Mouse (Mus musculus): Measurements from ENCODE around the gene Ciao2b.
"Not testable (repeated sequence)": the region's sequence is repeated elsewhere in the genome, so short reads cannot be mapped to it uniquely, and the experiment has no call there.

Ciao2b gene

DNA sequence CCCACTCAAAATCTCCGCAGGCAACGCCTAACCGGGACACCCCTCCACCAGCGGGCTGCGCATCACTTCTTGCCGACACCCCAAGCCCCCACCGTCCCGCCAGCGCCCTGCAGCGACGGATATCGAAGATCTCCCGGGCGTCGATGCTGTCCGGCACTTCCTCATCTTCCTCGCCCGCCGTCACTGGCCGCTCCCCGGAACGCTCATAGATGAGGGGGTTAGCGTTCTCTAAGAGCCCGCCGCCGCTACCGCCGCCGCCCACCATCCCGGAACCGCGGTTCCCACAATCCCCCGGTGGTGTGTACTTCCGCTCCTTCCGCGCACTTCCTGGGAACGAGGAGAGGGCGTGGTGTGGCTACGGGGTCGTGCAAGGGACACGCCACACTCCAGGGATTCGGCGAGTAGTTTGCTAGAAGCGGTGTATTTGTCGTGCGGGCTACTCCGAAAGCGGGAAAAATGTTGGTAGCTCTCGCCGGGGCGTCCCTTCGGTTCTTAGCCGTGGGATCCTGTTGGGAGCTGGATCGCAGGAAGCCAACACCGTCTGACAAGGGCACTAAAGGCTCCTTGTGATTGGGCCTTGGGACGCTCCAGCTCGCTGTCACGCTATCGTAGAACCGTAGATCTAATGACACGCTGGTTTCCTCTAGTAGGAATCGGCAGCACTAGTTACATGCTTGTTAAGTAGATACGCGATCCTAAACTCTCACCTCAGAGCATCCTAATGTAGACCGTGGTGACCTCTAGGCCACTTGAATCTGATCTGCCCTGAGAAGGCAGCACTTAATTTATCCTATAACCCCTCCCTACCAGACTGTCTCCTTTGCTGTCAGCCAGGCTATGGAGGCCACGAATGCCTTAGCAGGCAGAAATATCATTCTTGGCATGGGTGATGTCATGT, at the start of gene Ciao2b:
TSS of gene Ciao2b (minus strand) at position 540 of the 898 bp plus-strand sequence.
- DNase-seq (ENCODE audit: low read depth, low spot score): peak; percentile 73

DNA sequence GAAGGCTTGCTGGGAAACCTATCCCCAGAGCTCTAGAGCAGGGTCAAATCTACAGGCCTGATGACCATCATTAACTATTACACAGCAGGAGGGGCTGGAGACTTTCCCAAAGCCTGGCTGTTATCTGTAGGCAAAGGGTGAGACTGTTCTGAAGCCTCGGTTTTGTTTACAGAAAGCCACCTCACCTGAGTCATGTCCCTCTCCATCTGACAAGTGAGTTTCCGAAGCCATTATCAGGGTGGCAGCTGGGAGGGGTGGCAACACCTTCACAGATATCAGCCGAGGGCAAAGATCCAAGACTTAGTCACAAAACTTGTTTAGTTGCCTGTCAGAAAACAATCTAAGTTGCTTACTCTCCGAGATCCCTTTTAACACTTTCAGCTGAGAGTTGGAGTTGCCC, 46.7 kb upstream of the Ciao2b start:
- no peak for DNase-seq (ENCODE audit: low read depth, low spot score)

DNA sequence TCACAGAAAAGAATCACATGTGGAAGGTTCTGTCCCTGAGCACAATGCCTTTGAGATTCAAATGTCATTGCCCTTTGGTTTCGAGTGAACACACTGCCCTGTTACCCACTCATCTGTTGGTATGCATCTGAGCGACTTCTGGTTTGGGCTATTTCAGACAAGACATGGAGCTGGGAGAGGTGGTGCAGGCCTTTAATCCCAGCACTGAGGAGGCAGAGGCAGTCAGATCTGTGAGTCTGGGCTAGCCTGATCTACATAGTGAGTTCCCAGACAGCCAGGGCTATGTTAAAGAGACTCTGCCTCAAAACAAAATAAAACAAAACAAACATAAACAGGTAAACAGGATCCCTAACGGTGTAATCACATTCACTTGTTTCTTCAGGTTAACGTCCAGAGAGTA, 13.8 kb upstream of the Ciao2b start:
- DNase-seq (ENCODE audit: low read depth, low spot score): no peak

DNA sequence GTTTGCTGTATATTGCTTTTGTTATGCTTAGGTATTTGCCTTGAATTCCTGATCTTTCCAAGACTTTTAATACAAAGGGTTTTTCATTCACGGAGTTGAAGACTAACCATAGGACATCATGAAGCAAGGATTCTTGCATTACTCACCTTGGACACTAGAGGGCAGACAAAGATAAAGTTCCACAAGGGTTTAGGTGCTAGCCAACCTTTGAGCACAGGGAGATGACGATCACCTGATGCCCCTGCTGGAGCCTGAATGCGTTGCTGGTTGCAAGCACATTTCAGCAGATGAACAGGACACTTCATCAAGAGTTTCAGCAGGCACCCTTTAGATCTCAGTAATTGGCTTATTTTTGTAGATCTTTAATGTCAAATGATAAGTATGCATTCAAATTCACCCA, 13.2 kb upstream of the Ciao2b start:
- peak; percentile 74 for DNase-seq (ENCODE audit: low read depth, low spot score)

DNA sequence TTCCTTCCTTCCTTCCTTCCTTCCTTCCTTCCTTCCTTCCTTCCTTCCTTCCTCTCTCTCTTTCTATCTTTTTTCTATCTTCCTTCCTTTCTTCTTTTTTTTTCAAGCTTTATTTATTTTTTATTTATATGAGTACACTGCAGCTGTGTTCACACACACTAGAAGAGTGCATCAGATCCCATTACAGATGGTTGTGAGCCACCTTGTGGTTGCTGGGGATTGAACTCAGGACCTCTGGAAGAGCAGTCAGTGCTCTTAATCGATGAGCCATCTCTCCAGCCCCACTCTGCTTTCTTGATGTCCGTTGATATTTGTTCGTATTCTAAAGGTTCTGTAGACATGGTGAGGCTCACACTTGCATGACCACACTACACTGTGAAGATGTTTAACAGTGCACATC, 2.4 kb upstream of the Ciao2b start:
- not testable (repeated sequence) for DNase-seq (ENCODE audit: low read depth, low spot score)

DNA sequence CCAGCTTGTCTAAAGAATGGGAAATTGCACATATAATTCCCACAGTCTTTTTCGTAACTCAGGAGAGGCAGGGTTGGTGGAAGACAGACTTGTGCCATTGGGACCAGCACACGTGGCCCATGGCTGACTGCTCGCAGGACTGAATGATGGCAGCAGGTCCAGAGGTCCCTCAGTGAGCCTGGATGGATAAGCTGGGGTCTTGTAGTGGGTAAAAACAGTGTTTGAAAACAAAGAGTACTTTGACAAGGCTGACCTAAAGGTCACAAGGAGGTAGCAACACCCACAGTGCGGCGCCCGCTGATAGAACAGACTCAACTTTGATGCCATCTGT, 524 bp upstream of the Ciao2b start:
- DNase-seq (ENCODE audit: low read depth, low spot score): no peak

DNA sequence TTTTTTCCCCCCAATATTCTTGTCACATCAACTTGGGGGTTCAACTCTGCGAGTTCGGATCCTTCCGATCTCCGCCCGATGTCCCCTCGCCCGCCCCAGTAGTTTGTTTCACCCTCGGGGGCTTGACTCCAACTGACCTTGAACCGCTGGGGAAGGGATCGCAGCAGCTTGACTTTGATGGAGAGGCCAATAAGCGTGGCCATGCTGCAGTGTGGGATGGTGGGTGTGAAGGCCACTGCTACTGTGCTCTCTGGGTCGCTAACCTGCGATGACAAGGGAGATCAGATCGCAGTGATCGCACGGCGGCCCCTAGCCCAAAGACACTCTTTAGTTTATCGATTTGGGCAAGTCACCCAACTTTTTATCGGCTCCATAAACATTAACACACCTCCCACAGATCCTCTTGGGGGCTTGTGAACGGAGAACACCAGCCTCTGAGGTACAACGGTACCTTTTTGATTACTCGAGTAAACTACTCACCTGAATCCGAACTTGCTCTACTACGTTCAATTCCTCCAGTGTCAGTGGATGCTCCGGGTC, 864 bp downstream of the Ciao2b start:
- DNase-seq (ENCODE audit: low read depth, low spot score): no peak

DNA sequence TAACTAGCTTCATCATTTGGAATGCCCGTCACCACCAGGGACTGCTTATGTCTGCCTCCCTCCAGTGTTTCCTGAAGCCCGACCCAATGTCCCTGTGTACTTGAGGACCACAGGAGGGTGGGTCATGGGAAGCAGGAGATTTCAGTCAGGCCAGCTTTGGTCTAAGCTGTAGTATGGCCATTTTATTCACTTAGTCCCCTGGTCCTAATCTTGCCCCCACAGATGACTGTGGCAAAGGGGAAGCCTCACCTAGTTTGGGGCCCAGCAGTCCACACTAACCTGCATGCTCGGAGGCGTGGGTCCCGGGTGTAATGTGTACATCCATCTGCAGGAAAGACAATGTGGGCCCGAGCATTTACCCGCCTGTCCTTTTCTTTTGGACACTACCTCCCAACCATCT, 1.5 kb downstream of the Ciao2b start:
- DNase-seq (ENCODE audit: low read depth, low spot score): no peak

DNA sequence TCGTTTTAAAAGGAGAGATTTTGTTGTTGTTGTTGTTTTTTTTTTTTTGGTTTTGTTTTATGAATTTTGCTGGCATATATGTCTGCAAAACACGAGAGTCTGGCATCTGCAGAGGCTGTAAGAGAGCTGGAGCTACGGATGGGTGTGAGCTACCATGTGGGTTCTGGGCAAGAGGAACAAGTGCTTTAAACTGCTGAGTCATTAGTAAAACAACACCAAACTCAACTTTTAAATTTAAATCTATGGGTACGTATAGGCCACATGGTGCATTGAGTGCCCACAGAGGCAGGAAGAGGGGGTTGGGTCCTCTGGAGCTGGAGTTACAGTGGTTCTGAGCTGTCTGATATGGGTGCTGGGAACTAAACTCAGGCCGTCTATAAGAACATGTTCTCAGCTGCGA, 3.8 kb downstream of the Ciao2b start:
- DNase-seq (ENCODE audit: low read depth, low spot score): no peak

DNA sequence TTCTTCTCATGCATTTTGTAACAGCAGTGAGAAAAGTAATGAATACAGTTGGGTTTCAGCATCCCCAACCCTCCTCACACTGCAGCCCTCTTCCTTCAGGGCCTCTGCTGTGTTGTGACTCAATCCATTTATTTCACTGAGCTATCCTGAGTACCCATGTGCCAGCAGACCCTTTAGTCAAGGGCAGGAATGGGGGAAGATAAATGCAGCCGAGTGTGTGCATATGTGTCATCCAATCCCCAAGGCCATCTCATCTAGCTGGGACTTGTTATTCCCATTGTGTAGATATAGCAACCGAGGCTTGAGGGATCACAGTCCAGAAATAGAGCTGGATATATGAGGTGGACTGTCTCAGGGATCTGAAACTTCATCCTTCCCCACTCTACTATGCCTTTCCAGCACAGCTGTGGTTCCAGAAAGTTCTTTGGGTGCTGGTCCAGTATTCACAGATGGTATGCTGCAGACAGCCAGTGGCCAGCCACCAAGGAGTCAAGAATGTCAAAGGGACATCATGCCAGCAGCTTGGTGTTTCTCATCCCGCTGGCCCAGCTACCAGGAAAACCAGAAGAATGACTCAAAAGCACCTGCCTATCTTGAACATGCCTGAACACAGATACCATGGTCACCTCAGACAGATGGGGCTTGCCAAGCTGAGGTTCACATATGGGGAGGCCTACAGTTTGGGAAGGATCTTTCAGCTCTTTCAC, 6.6 kb downstream of the Ciao2b start:
- DNase-seq (ENCODE audit: low read depth, low spot score): no peak

DNA sequence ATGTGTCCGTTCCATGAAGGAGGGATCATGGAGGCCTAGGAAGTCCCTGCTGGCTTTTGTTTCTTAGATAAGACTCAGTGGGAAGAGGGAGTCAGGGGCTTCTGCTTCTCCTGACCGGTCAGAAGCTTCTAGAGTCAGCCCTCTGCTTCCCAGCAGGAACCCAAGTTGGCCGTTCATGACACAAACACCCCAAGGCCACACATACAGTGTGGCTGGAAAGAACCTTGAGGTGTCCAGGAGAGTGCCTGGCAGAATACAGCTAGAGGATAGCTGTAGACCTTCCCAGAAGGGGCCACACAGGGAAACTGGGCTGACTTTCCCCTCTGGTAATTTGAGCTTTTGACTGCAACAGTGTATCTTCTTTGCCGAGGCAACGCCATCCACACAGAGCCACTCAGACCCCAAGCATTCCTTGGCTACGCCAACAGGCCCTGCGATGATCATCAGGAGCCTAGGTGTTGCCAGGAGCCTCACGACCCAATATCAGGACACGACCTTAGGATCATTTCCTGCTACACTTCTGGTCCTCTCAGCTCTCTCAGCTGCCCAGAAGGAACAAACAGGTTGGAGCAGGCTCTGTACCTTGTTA, 8.5 kb downstream of the Ciao2b start:
- DNase-seq (ENCODE audit: low read depth, low spot score): no peak

DNA sequence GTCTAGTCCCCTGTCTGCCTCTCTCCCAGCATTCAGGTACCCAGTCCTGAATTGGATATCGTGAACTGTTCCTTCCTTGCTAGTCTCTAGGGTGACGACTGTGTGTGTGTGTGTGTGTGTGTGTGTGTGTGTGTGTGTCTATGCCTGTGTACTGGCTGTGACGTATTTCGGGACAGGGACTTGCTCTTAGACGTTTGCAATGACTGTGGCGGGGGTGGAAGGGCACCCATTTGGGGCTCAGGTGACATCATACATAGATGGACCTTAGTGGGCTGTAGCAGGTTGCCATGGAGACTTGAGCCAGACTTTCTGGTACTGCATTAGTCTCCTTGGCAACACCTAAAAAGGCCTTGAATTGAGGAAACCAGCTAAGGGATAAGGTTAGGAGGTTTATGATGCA, 9.3 kb downstream of the Ciao2b start:
- DNase-seq (ENCODE audit: low read depth, low spot score): no peak

DNA sequence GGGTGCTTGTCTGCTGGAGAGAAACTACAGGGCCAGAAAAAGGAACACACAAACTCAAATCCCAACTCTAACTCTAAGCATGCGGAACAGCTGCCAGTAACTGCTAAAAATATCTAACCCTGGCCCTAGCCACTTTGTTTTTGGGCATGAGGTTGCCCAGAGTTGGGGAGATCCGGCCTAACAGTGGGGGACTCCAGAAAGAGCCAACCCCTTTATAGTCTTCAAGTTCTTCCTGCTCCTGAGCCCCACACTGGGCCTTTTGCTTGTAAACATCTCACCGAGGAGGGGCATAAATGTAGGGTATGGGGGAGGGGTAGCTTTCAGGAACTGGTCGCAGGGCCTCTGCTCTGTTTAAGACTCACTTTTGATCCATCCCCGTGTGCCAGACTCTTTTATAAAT, 9.8 kb downstream of the Ciao2b start:
- no peak for DNase-seq (ENCODE audit: low read depth, low spot score)

DNA sequence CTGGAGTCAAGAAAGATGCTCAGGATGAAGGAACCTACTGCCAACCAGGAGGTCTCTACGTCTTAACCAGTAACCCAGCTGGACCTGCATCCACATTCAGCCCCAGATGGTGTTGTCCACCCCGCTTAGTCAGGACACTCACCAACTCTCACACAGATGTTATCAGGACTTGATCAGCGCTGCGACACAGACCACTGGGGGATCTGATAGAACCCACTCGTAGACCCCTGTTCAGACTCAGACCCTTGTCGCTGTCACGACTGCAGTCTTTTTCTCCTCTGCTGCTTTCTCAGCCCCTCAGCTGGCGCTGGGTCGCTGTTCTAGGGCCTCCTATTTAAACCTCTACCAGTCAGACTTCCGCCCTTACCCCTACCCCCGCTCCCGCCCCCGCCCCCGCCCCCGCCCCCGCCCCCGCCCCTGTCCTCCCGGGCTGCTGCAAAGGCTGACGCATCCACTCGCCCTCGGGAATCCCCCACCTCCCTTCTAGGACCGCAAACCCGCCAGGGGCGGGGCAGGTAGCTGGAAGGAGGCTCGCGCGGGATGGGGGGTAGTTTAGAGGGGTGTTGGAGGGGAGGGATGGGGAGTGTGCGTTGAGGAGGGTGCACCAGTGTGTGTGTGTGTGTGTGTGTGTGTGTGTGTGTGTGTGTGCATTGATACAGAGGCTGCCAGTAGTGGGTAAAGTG, 10.6 kb downstream of the Ciao2b start, which contains the start of gene Rrad:
TSS of gene Rrad (minus strand) at position 347 of the 683 bp plus-strand sequence.
- DNase-seq (ENCODE audit: low read depth, low spot score): no peak

DNA sequence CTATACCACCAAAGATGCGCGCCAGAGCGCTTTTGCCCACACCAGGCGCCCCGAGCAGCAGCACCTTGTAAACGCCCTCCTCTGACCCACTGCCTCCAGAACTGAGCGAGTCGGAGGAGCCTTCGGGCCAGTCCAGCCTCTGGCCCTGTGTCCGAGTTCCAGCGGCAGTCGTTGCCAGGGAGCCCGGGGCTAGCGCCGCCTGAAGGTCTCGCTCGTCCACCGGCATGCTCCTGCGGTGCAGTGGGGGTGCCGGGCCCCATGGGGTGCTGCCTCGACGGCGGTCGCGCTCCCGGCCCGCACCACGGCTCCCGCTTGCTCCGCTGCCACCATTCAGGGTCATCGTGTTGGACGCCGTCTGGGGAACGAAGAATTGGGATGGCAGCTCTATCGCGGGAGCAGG, 11.2 kb downstream of the Ciao2b start:
- DNase-seq (ENCODE audit: low read depth, low spot score): no peak

DNA sequence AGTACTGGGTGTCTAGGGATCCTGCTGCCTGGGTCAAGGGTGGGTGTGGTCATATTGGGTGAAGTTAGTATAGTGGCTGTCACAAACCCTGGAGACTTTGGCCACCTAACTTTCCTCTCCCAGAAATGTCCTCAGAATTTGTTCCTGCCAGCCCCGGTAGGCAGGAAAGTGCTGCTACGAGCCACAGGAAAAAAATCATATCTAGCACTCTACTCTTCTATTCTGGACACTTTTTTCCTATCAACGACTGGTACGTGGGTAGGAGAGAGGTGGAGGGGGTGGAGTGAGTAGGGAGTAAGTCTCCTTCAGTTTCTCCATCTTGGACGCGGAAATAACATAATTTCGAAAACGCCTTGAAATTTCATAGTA, 11.7 kb downstream of the Ciao2b start:
- no peak for DNase-seq (ENCODE audit: low read depth, low spot score)

DNA sequence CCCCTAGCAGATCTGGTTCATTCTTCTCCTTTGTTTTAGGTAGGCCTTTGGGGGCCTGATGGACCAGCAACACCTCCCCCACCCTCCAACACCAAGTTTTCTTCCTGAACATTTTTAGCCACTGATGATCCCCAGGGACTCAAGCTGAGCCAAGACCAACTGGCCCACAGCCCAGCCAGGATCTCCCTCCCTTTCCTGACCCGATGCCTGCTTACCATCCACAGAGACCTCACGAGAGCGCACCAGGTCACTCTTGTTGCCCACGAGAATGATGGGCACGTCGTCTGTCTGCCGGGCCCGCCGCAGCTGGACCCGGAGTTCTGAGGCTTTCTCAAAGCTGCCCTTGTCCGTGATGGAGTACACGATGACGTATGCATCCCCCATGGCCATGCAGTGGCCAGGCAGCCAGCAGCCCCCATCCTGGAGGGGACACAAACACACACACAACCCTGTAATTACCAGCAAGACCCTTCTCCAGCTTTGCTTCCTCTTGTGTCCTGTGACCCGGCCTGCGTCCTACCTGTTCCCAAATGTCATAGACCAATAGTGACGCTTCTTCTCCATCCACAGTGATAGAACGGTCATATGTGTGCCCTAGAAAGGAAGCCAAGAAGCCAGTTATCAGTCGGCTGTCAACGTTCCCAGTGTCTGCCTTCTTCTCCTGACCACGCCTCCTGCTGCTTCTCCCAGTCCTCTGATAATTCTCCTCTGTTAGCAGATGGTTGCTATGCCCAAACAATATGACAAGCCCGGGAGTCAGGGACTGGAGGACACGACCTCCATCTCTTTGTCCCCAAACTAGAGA, 12.3 kb downstream of the Ciao2b start:
- DNase-seq (ENCODE audit: low read depth, low spot score): no peak

DNA sequence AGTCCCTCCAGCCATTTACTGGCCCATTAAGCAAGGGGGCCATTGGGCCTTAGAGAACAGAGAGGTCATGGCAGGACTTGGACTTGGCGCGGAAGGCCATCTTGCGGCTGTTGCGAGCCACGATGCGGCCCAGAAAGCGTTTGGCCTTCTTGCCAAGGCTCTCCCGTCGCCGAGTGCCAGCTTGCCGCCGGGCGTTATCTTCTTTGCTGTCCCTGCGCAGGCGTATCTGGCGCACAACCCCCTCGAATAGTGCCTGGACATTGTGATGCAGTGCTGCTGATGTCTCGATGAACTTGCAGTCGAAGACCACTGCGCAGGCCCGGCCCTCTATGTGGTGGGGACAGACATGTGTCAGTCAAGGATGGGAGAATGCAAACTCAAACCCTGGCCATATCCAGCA, 13.4 kb downstream of the Ciao2b start:
- DNase-seq (ENCODE audit: low read depth, low spot score): no peak

DNA sequence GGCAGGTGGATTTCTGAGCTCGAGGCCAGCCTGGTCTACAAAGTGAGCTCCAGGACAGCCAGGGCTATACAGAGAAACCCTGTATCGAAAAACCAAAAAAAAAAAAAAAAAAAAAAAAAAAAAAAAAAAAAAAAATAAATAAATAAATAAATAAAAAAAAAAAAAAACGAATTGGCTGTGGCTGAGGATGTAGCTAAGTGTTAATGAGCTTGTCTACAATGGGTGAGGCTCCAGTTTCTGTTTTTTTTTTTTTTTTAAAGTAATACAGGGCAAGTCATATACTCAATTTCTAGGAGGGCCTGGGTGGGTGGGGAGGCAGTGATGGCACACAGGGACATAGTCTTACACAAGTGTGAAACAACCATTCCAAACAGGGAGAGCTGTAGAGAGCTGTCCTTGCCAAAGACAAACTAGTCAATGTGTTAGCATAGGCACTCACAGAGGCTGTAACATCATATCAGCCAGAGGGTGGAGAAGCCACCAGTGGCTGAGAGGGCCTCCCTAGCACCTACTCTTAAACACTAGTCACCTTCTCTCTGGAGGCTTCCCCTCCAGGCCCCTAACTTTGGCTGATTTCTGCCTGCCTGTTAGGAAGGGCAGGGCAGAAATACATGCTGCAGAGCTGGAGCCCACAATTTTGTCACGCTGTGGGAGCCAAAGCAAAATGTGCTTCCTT, 14.6 kb downstream of the Ciao2b start:
- no peak for DNase-seq (ENCODE audit: low read depth, low spot score)

DNA sequence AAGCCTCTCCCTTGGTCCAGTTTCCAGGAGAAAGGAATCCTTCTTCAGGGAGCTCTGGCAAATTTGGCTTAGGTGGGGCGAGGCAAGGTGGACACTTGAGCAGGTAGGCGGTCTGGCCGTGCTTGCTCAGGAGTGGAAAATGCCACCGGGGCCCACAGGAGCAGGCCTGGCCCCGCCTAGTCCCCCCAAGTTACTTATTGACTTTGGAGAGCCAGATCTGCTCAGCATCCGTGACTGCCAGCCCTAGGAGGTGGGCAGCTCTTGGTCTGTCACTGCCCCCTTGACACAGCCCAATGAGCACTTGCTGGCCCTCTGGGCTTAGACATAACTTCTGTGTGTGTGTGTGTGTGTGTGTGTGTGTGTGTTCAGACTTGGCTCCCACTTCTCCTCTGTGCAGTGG, 17.6 kb downstream of the Ciao2b start, which contains the start of gene Cdh16:
TSS of gene Cdh16 (minus strand) at position 236 of the 400 bp plus-strand sequence.
- DNase-seq (ENCODE audit: low read depth, low spot score): no peak
